ENCODE assay signal across 9 mouse cellular contexts in genomic region chr2:60283208-60283750, GRCm38 (mm10). TPM values are rescaled to one million over a fixed set of nuclear protein-coding genes. Genes with fewer than 3 reads are reported as not detected.
DNase-seq lines count a peak whose midpoint lies in the region; ATAC-seq and TF ChIP-seq lines count a peak whose summit lies in the region.
"Had no signal": no experiment of that assay in that cellular context is flagged by ENCODE, and none has a peak within 500 bp of the region (broad histone marks: within the 10 kb centered on the region; RNA-seq: fewer than 3 reads in every experiment).

No protein-coding gene starts in this region.

- H3K27me3 ChIP-seq in MEL (ENCODE audit: control insufficient read depth in 1 of 2, insufficient read depth in 2 of 2, low read length in 2 of 2) = no peaks in the 10 kb centered on the region; a peak in 1 of 4 replicates
- H3K27me3 ChIP-seq in heart, embryonic 13.5 days (replicated peaks) = 0 out of 2 replicates have a peak, but pooled peaks cover 3% of the 10 kb centered on the region
- peaks cover 26% of the 10 kb centered on the region for H3K27me3 ChIP-seq in liver, embryonic 13.5 days
- H3K27me3 ChIP-seq in stomach, postnatal 0 days (ENCODE audit: control insufficient read depth, insufficient read depth, low read length) = no peaks in the 10 kb centered on the region
- H3K27me3 ChIP-seq: CH12.LX had no signal

- peak overlapping the region; percentile 56 for H3K9ac ChIP-seq in MEL (ENCODE audit: control insufficient read depth, low read depth, low read length, poor library complexity, severe bottlenecking)
- H3K9ac ChIP-seq in heart, embryonic 13.5 days = peak overlapping the region; percentile 71
- H3K9ac ChIP-seq in liver, embryonic 13.5 days = peak overlapping the region; percentile 57
- H3K9ac ChIP-seq in stomach, postnatal 0 days (ENCODE audit: low read length) = peak overlapping the region; percentile 54; the same call in 1 of the 2 replicates

- no peaks in the 10 kb centered on the region for H3K9me3 ChIP-seq in MEL (replicated peaks; ENCODE audit: insufficient read depth, low read length)
- no peaks in the 10 kb centered on the region; the same call in 1 of the 2 replicates for H3K9me3 ChIP-seq in heart, embryonic 13.5 days
- H3K9me3 ChIP-seq in liver, embryonic 13.5 days (replicated peaks) = 0 out of 2 replicates have a peak, but pooled peaks cover 5% of the 10 kb centered on the region
- no peaks in the 10 kb centered on the region for H3K9me3 ChIP-seq in stomach, postnatal 0 days (ENCODE audit: control insufficient read depth, low read length)

- no peak for TF ChIP-seq EP300 in MEL (IDR thresholded peaks at IDR 0.05; ENCODE audit: low read depth in 1 of 2, low read length in 2 of 2)
- no peak for TF ChIP-seq EP300 in stomach, postnatal 0 days (optimal IDR thresholded peaks at IDR 0.05)

- no peak for TF ChIP-seq CTCF in gastrocnemius, adult 2 months (IDR thresholded peaks at IDR 0.05)
- TF ChIP-seq CTCF in MEL (IDR thresholded peaks at IDR 0.05 in 2 of 3, conservative IDR thresholded peaks at IDR 0.05 in 1 of 3; ENCODE audit: control insufficient read depth in 1 of 3, insufficient read depth in 1 of 3, low read depth in 2 of 3, low read length in 3 of 3, poor library complexity in 1 of 3, severe bottlenecking in 1 of 3) = no peak
- no peak for TF ChIP-seq CTCF in stomach, postnatal 0 days (IDR thresholded peaks at IDR 0.05; ENCODE audit: low read depth)

- ATAC-seq in heart, embryonic 13.5 days (ENCODE audit: extremely low read depth, insufficient number of reproducible peaks, low FRiP score, low TSS enrichment) = no peak
- peak; percentile 9; the same call in 1 of the 2 replicates for ATAC-seq in liver, embryonic 13.5 days (ENCODE audit: low read depth)
- no peak for ATAC-seq in stomach, postnatal 0 days (ENCODE audit: low FRiP score, low TSS enrichment)

- peak overlapping the region; percentile 86 for H3K4me3 ChIP-seq in gastrocnemius, adult 2 months
- H3K4me3 ChIP-seq in MEL (ENCODE audit: control insufficient read depth in 1 of 2, insufficient read depth in 1 of 2, low read depth in 2 of 2, low read length in 2 of 2) = peak overlapping the region; percentile 55 to 57; a peak in 3 of 4 replicates
- peak overlapping the region; percentile 53 for H3K4me3 ChIP-seq in heart, embryonic 13.5 days
- peak overlapping the region; percentile 53 for H3K4me3 ChIP-seq in liver, embryonic 13.5 days (replicated peaks)
- peak overlapping the region; percentile 47 for H3K4me3 ChIP-seq in stomach, postnatal 0 days (ENCODE audit: low read depth, low read length)

- H3K36me3 ChIP-seq in MEL (ENCODE audit: control insufficient read depth in 1 of 2, insufficient read depth in 2 of 2, low read length in 2 of 2) = peaks cover 0 to 11% of the 10 kb centered on the region in 2 experiments; a peak in 2 of 4 replicates
- H3K36me3 ChIP-seq in heart, embryonic 13.5 days = no peaks in the 10 kb centered on the region
- H3K36me3 ChIP-seq in liver, embryonic 13.5 days = no peaks in the 10 kb centered on the region
- H3K36me3 ChIP-seq in stomach, postnatal 0 days (ENCODE audit: control insufficient read depth, insufficient read depth, low read length) = no peaks in the 10 kb centered on the region

- H3K79me2 ChIP-seq in MEL (ENCODE audit: control insufficient read depth, insufficient read depth, low read length, poor library complexity) = no peaks in the 10 kb centered on the region

- no peak for TF ChIP-seq POLR2A in MEL (IDR thresholded peaks at IDR 0.05; ENCODE audit: control insufficient read depth in 1 of 2, insufficient read depth in 1 of 2, low read depth in 1 of 2, low read length in 2 of 2, poor library complexity in 1 of 2)

- 18% methylated on average over 9 of the region's 9 CpGs for WGBS in heart, embryonic 13.5 days
- WGBS in liver, embryonic 13.5 days (ENCODE audit: insufficient replicate concordance) = 19% methylated on average over 9 of the region's 9 CpGs
- 16% methylated on average over 9 of the region's 9 CpGs for WGBS in stomach, postnatal 0 days

- DNase-seq in gastrocnemius, adult 2 months = no peak
- no peak for DNase-seq in gastrocnemius, postnatal 36 days
- no peak for DNase-seq in MEL (ENCODE audit: low read depth, low spot score)
- DNase-seq in liver, embryonic 13.5 days = no peak
- no peak for DNase-seq in stomach, postnatal 0 days (ENCODE audit: low spot score)
- DNase-seq in cerebellum, adult 11 months = no peak
- no peak for DNase-seq in natural killer cell, adult 2 months (ENCODE audit: low spot score in 2 of 2)

- intact Hi-C loops in gastrocnemius, adult 2 months (cut with DNase I) = no loop called here
- intact Hi-C loops in gastrocnemius, postnatal 36 days (cut with DNase I) = no loop called here

- peak overlapping the region; percentile 84 for H3K27ac ChIP-seq in gastrocnemius, adult 2 months
- H3K27ac ChIP-seq in MEL (ENCODE audit: control insufficient read depth, low read depth, low read length) = no peak overlapping the region
- no peak overlapping the region for H3K27ac ChIP-seq in heart, embryonic 13.5 days (replicated peaks)
- H3K27ac ChIP-seq in liver, embryonic 13.5 days = peak overlapping the region; percentile 68
- peak overlapping the region; percentile 63; the same call in 1 of the 2 replicates for H3K27ac ChIP-seq in stomach, postnatal 0 days (replicated peaks)

- peaks cover 0 to 18% of the 10 kb centered on the region in 2 experiments; a peak in 2 of 4 replicates for H3K4me1 ChIP-seq in MEL (ENCODE audit: control insufficient read depth in 1 of 2, insufficient read depth in 2 of 2, low read length in 2 of 2)
- H3K4me1 ChIP-seq in heart, embryonic 13.5 days = peaks cover 18% of the 10 kb centered on the region
- peaks cover 10% of the 10 kb centered on the region for H3K4me1 ChIP-seq in liver, embryonic 13.5 days (replicated peaks)
- peaks cover 2% of the 10 kb centered on the region; the same call in 1 of the 2 replicates for H3K4me1 ChIP-seq in stomach, postnatal 0 days (replicated peaks; ENCODE audit: control insufficient read depth, insufficient read depth)

- TF ChIP-seq RAD21 in MEL (IDR thresholded peaks at IDR 0.05; ENCODE audit: low read depth, low read length) = no peak

- H3K4me2 ChIP-seq in heart, embryonic 13.5 days = peak overlapping the region; percentile 75
- peak overlapping the region; percentile 61 for H3K4me2 ChIP-seq in liver, embryonic 13.5 days
- H3K4me2 ChIP-seq in stomach, postnatal 0 days (replicated peaks; ENCODE audit: low read depth) = peak overlapping the region; percentile 91

TF ChIP-seq in MEL, 35 proteins besides CTCF, POLR2A, EP300 and RAD21:
- no peak for TF ChIP-seq ZKSCAN1 (IDR thresholded peaks at IDR 0.05; ENCODE audit: low read depth, low read length)
- TF ChIP-seq SMC3 (IDR thresholded peaks at IDR 0.05; ENCODE audit: low read depth, low read length) = no peak
- TF ChIP-seq NRF1 (IDR thresholded peaks at IDR 0.05; ENCODE audit: insufficient read depth, low read depth, low read length, poor library complexity, severe bottlenecking) = no peak
- no peak for TF ChIP-seq UBTF (IDR thresholded peaks at IDR 0.05; ENCODE audit: borderline replicate concordance, insufficient read depth, low read depth, low read length)
- TF ChIP-seq E2F4 (IDR thresholded peaks at IDR 0.05; ENCODE audit: borderline replicate concordance, low read depth, low read length) = no peak
- TF ChIP-seq CHD1 (IDR thresholded peaks at IDR 0.05; ENCODE audit: low read depth, low read length) = no peak
- no peak for TF ChIP-seq TCF12 (IDR thresholded peaks at IDR 0.05; ENCODE audit: low read depth, low read length)
- TF ChIP-seq ELF1 (IDR thresholded peaks at IDR 0.05; ENCODE audit: low read depth, low read length) = no peak
- TF ChIP-seq RCOR1 (IDR thresholded peaks at IDR 0.05; ENCODE audit: low read depth, low read length) = no peak
- no peak for TF ChIP-seq POLR2AphosphoS2 (IDR thresholded peaks at IDR 0.05; ENCODE audit: low read length)
- TF ChIP-seq MAFK (IDR thresholded peaks at IDR 0.05; ENCODE audit: borderline replicate concordance, low read depth, low read length) = no peak
- TF ChIP-seq POLR2AphosphoS5 (IDR thresholded peaks at IDR 0.05; ENCODE audit: borderline replicate concordance, low read depth, low read length) = no peak
- TF ChIP-seq MXI1 (IDR thresholded peaks at IDR 0.05; ENCODE audit: low read depth, low read length) = no peak

RNA-seq across cellular contexts. Expression of gene Cd302, which starts 1.0 kb away (rescaled TPM):
- total RNA-seq in gastrocnemius, adult 2 months (2021) = 1 to 10 TPM; 7.2 to 8.6 TPM
- 1 to 10 TPM; 7.7 to 8.3 TPM for total RNA-seq in gastrocnemius, postnatal 36 days (2021)
- total RNA-seq in MEL (2012; rRNA removed) = 0.92 and 1.0 TPM in 2 replicates
- 1 to 10 TPM in 1 of 2 experiments, not detected in 1; 1.7 TPM for polyA plus RNA-seq in MEL (2012; ENCODE audit: insufficient read depth in 1 of 2, insufficient read length in 2 of 2, low read depth in 1 of 2, low replicate concordance in 2 of 2, missing spikeins in 1 of 2)
- 21.3 and 23.1 TPM in 2 replicates for polyA plus RNA-seq in heart, embryonic 13.5 days (2015; fragmentation: Nextera tagmentation; extraction: Ambion mirVana)
- 55.3 and 63.3 TPM in 2 replicates for polyA plus RNA-seq in liver, embryonic 13.5 days (2015; fragmentation: Nextera tagmentation; extraction: Ambion mirVana)
- 25.6 and 26.0 TPM in 2 replicates for polyA plus RNA-seq in stomach, postnatal 0 days (2015; fragmentation: Nextera tagmentation; extraction: Ambion mirVana)
- total RNA-seq: CH12.LX had no signal

Comparison
In these comparisons a context has a peak if more than half of its experiments do, and no peak if none do; other contexts are left out.
1. H3K27ac ChIP-seq: peak in gastrocnemius, adult 2 months (single experiment), liver, embryonic 13.5 days (single experiment) and stomach, postnatal 0 days (single experiment); none in MEL (single experiment) and heart, embryonic 13.5 days (single experiment).
2. Peak in every context shown above with its lines, with median percentiles within 50 percentile points of each other: H3K4me3 ChIP-seq, H3K9ac ChIP-seq and H3K4me2 ChIP-seq.